Mouse (Mus musculus) C2C12 (cell line): ENCODE results near the gene Pkmyt1.

Experiments used
- CEBPB ChIP-seq: IDR thresholded peaks from one replicate; pipeline ENCODE4 v1.6.1; 2011; ENCODE audit warnings: low read depth, mild to moderate bottlenecking, control low read depth, moderate library complexity
- CTCF ChIP-seq: IDR thresholded peaks from one replicate; pipeline ENCODE4 v1.5.1; 2011; ENCODE audit not compliant: control insufficient read depth, insufficient read depth, insufficient read length
- FOSL1 ChIP-seq: IDR thresholded peaks from one replicate; pipeline ENCODE4 v1.8.0; 2011; ENCODE audit warnings: mild to moderate bottlenecking, low read length; ENCODE audit not compliant: poor library complexity, insufficient read depth, severe bottlenecking
- MAX ChIP-seq: IDR thresholded peaks from one replicate; pipeline ENCODE4 v1.6.1; 2011; ENCODE audit warnings: mild to moderate bottlenecking, control low read depth
- MYOD1 ChIP-seq: IDR thresholded peaks from one replicate; pipeline ENCODE4 v1.6.1; 2011; ENCODE audit warnings: low read depth; ENCODE audit not compliant: control insufficient read depth, insufficient read length
- MYOG ChIP-seq: IDR thresholded peaks from one replicate; pipeline ENCODE4 v1.6.1; 2011; ENCODE audit not compliant: control insufficient read depth, insufficient read length; ENCODE audit errors: extremely low read depth
- USF1 ChIP-seq: IDR thresholded peaks from one replicate; pipeline ENCODE4 v1.6.1; 2011; ENCODE audit warnings: low read depth, mild to moderate bottlenecking, control low read depth, moderate library complexity

- no peak for TF ChIP-seq CTCF
- no peak for TF ChIP-seq CEBPB
- no peak for TF ChIP-seq MYOG
- no peak for TF ChIP-seq MAX
- no peak for TF ChIP-seq USF1
- TF ChIP-seq MYOD1: no peak
- no peak for TF ChIP-seq FOSL1
Observed at GRCm38 (mm10) chr17:23747471-23747870, 21.3 kb downstream of the Pkmyt1 start.
